Mouse (Mus musculus): ENCODE results near the gene Stx18.

GRCm38 (mm10) chr5:38038710-38039592 lies at the start of gene Stx18:
- TF ChIP-seq HCFC1 (IDR thresholded peaks at IDR 0.05; ENCODE audit: borderline replicate concordance, insufficient read depth, low read length) (peak; percentile 88), MAFK (IDR thresholded peaks at IDR 0.05; ENCODE audit: insufficient read depth, low read depth, low read length) (no peak), ZC3H11A (IDR thresholded peaks at IDR 0.05; ENCODE audit: borderline replicate concordance, low read depth, low read length) (no peak)

Data from ES-E14 (cell line).